Mouse (Mus musculus): Measurements from ENCODE around the gene Tmem132e. TPM values are rescaled to one million over a fixed set of nuclear protein-coding genes. Genes with fewer than 3 reads are reported as not detected.

Tmem132e gene
- 0.04 and 0.12 TPM in 2 replicates for polyA plus RNA-seq (2015; fragmentation: Nextera tagmentation; extraction: Ambion mirVana)

GRCm38 (mm10) chr11:82388371-82389313 is at the start of gene Tmem132e:
TSS of gene Tmem132e (plus strand) at chr11:82388900.
- Histone ChIP-seq H3K9me3 (replicated peaks; ENCODE audit: control insufficient read depth, low read length) (no peaks in the 10 kb centered on the region; the same call in 1 of the 2 replicates), H3K27me3 (ENCODE audit: control insufficient read depth, insufficient read depth, low read length) (peaks cover 86% of the 10 kb centered on the region), H3K27ac (ENCODE audit: low read length) (no peak within 1 kb of the TSS), H3K4me1 (ENCODE audit: control insufficient read depth, insufficient read depth, low read length) (peaks cover 24% of the 10 kb centered on the region), H3K36me3 (ENCODE audit: control insufficient read depth, insufficient read depth) (no peaks in the 10 kb centered on the region), H3K9ac (ENCODE audit: low read length) (peak within 1 kb of the TSS; percentile 56), H3K4me2 (ENCODE audit: low read depth, low read length) (peak within 1 kb of the TSS; percentile 86), H3K4me3 (ENCODE audit: low read length) (peak within 1 kb of the TSS; percentile 62)
- no peak for ATAC-seq (replicated peaks; ENCODE audit: extremely low read depth, insufficient read depth, low FRiP score)
- under 1% methylated on average over 84 of the region's 88 CpGs for WGBS

DNA sequence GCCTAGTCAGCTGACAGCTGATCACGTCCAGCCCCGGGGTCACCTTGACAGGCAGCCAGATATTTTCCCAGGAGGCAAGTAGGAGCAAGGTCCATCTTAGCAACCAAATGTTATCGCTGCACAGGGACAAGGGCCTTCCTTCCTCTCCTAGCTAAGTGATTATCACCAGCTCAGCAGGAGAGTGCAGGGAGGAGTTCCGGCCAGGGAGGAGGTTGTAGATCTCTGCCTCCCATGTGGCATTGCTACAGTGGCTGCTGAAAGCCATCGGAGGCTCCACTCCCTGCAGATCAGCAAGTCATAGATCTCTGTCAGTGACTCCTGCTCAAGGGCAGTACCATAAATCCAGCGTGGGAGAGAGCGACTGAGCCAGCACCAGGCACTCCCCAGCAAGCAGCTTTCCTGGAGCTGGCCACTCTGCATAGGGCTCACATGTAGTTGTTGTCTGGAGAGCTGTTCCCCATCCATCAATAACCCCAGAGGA is 48.7 kb upstream of the Tmem132e start:
- H3K4me2 ChIP-seq (ENCODE audit: low read depth, low read length) = no peak overlapping the region
- H3K27me3 ChIP-seq (ENCODE audit: control insufficient read depth, insufficient read depth, low read length) = no peaks in the 10 kb centered on the region
- H3K4me1 ChIP-seq (ENCODE audit: control insufficient read depth, insufficient read depth, low read length) = no peaks in the 10 kb centered on the region
- no peaks in the 10 kb centered on the region for H3K9me3 ChIP-seq (replicated peaks; ENCODE audit: control insufficient read depth, low read length)
- H3K36me3 ChIP-seq (ENCODE audit: control insufficient read depth, insufficient read depth) = no peaks in the 10 kb centered on the region
- H3K9ac ChIP-seq (ENCODE audit: low read length) = no peak overlapping the region
- 11% methylated on average over 7 of the region's 7 CpGs for WGBS
- peak; percentile 83 for ATAC-seq (replicated peaks; ENCODE audit: extremely low read depth, insufficient read depth, low FRiP score)
- H3K4me3 ChIP-seq (ENCODE audit: low read length) = no peak overlapping the region
- H3K27ac ChIP-seq (ENCODE audit: low read length) = peak overlapping the region; percentile 49

- Histone ChIP-seq H3K27ac (ENCODE audit: low read length) (peak overlapping the region; percentile 49), H3K27me3 (ENCODE audit: control insufficient read depth, insufficient read depth, low read length) (no peaks in the 10 kb centered on the region), H3K4me2 (ENCODE audit: low read depth, low read length) (no peak overlapping the region), H3K36me3 (ENCODE audit: control insufficient read depth, insufficient read depth) (no peaks in the 10 kb centered on the region), H3K9me3 (replicated peaks; ENCODE audit: control insufficient read depth, low read length) (no peaks in the 10 kb centered on the region), H3K4me1 (ENCODE audit: control insufficient read depth, insufficient read depth, low read length) (no peaks in the 10 kb centered on the region), H3K4me3 (ENCODE audit: low read length) (no peak overlapping the region), H3K9ac (ENCODE audit: low read length) (no peak overlapping the region)
- 24% methylated on average over 6 of the region's 6 CpGs for WGBS
- 0 out of 2 replicates have a peak, but pooled peaks have one; percentile 32 for ATAC-seq (replicated peaks; ENCODE audit: extremely low read depth, insufficient read depth, low FRiP score)
These were observed 48.3 kb upstream of the Tmem132e start for GRCm38 (mm10) chr11:82340416-82340815.

DNA sequence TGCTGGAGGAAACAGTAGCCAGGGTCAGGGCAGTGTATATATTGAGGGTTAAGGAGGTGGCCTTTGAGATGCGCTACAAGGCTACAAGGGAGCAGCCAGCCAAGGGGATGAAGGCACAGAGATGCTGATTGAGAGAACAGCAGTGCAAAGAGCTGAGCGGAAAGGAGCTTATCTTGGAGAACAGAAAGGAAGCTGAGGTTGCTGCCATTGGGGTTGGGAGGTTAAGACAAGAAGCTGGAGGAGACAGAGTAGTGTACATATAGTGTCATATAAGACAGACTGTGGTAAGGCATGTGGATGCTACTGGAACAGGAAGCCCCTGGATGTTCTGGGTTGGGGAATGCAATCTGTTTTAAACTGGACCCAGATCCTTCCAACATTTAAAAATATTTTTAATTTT is 47.8 kb upstream of the Tmem132e start:
- Histone ChIP-seq H3K27me3 (ENCODE audit: control insufficient read depth, insufficient read depth, low read length) (no peaks in the 10 kb centered on the region), H3K27ac (ENCODE audit: low read length) (peak overlapping the region; percentile 49; the same call in 1 of the 2 replicates), H3K4me2 (ENCODE audit: low read depth, low read length) (no peak overlapping the region), H3K36me3 (ENCODE audit: control insufficient read depth, insufficient read depth) (no peaks in the 10 kb centered on the region), H3K9me3 (replicated peaks; ENCODE audit: control insufficient read depth, low read length) (no peaks in the 10 kb centered on the region), H3K9ac (ENCODE audit: low read length) (no peak overlapping the region), H3K4me3 (ENCODE audit: low read length) (no peak overlapping the region), H3K4me1 (ENCODE audit: control insufficient read depth, insufficient read depth, low read length) (no peaks in the 10 kb centered on the region)
- no peak for ATAC-seq (replicated peaks; ENCODE audit: extremely low read depth, insufficient read depth, low FRiP score)
- 35% methylated on average over 2 of the region's 2 CpGs for WGBS

- Histone ChIP-seq H3K36me3 (ENCODE audit: control insufficient read depth, insufficient read depth) (no peaks in the 10 kb centered on the region), H3K4me2 (ENCODE audit: low read depth, low read length) (no peak overlapping the region), H3K4me1 (ENCODE audit: control insufficient read depth, insufficient read depth, low read length) (no peaks in the 10 kb centered on the region), H3K27ac (ENCODE audit: low read length) (no peak overlapping the region), H3K9ac (ENCODE audit: low read length) (no peak overlapping the region), H3K4me3 (ENCODE audit: low read length) (no peak overlapping the region), H3K9me3 (replicated peaks; ENCODE audit: control insufficient read depth, low read length) (no peaks in the 10 kb centered on the region), H3K27me3 (ENCODE audit: control insufficient read depth, insufficient read depth, low read length) (no peaks in the 10 kb centered on the region)
- whole genome bisulfite sequencing = 70% methylated on average over 10 of the region's 10 CpGs
- no peak for ATAC-seq (replicated peaks; ENCODE audit: extremely low read depth, insufficient read depth, low FRiP score)
These were observed 37.7 kb upstream of the Tmem132e start for GRCm38 (mm10) chr11:82351039-82351438.

GRCm38 (mm10) chr11:82370151-82370550 is 18.5 kb upstream of the Tmem132e start:
- no peaks in the 10 kb centered on the region for H3K36me3 ChIP-seq (ENCODE audit: control insufficient read depth, insufficient read depth)
- H3K4me1 ChIP-seq (ENCODE audit: control insufficient read depth, insufficient read depth, low read length) = no peaks in the 10 kb centered on the region
- no peaks in the 10 kb centered on the region for H3K9me3 ChIP-seq (replicated peaks; ENCODE audit: control insufficient read depth, low read length)
- H3K4me2 ChIP-seq (ENCODE audit: low read depth, low read length) = no peak overlapping the region
- no peak for ATAC-seq (replicated peaks; ENCODE audit: extremely low read depth, insufficient read depth, low FRiP score)
- H3K4me3 ChIP-seq (ENCODE audit: low read length) = no peak overlapping the region
- no peak overlapping the region for H3K27ac ChIP-seq (ENCODE audit: low read length)
- 75% methylated on average over 11 of the region's 11 CpGs for WGBS
- no peaks in the 10 kb centered on the region for H3K27me3 ChIP-seq (ENCODE audit: control insufficient read depth, insufficient read depth, low read length)
- H3K9ac ChIP-seq (ENCODE audit: low read length) = no peak overlapping the region

GRCm38 (mm10) chr11:82371577-82371976 is 17.1 kb upstream of the Tmem132e start:
- Histone ChIP-seq H3K27ac (ENCODE audit: low read length) (no peak overlapping the region), H3K9me3 (replicated peaks; ENCODE audit: control insufficient read depth, low read length) (no peaks in the 10 kb centered on the region), H3K36me3 (ENCODE audit: control insufficient read depth, insufficient read depth) (no peaks in the 10 kb centered on the region), H3K27me3 (ENCODE audit: control insufficient read depth, insufficient read depth, low read length) (no peaks in the 10 kb centered on the region), H3K4me2 (ENCODE audit: low read depth, low read length) (no peak overlapping the region), H3K4me3 (ENCODE audit: low read length) (no peak overlapping the region), H3K9ac (ENCODE audit: low read length) (no peak overlapping the region), H3K4me1 (ENCODE audit: control insufficient read depth, insufficient read depth, low read length) (no peaks in the 10 kb centered on the region)
- ATAC-seq (replicated peaks; ENCODE audit: extremely low read depth, insufficient read depth, low FRiP score) = no peak
- WGBS = 63% methylated on average over 4 of the region's 4 CpGs

- H3K36me3 ChIP-seq (ENCODE audit: control insufficient read depth, insufficient read depth) = no peaks in the 10 kb centered on the region
- H3K9ac ChIP-seq (ENCODE audit: low read length) = no peak overlapping the region
- WGBS = 44% methylated on average over 3 of the region's 3 CpGs
- no peak overlapping the region for H3K4me2 ChIP-seq (ENCODE audit: low read depth, low read length)
- H3K4me1 ChIP-seq (ENCODE audit: control insufficient read depth, insufficient read depth, low read length) = no peaks in the 10 kb centered on the region
- ATAC-seq (replicated peaks; ENCODE audit: extremely low read depth, insufficient read depth, low FRiP score) = no peak
- H3K27me3 ChIP-seq (ENCODE audit: control insufficient read depth, insufficient read depth, low read length) = peaks cover 30% of the 10 kb centered on the region
- H3K4me3 ChIP-seq (ENCODE audit: low read length) = no peak overlapping the region
- no peak overlapping the region for H3K27ac ChIP-seq (ENCODE audit: low read length)
- no peaks in the 10 kb centered on the region for H3K9me3 ChIP-seq (replicated peaks; ENCODE audit: control insufficient read depth, low read length)
These were observed 8.0 kb upstream of the Tmem132e start for GRCm38 (mm10) chr11:82380606-82381202.

All from heart, embryonic 16.5 days (tissue).